Mouse (Mus musculus): ENCODE measurements at regions not wholly inside any gene's neighbourhood (a gene's known extent, or its start where the extent isn't known, plus 50 kb on each side); places are given as distances from the start of the nearest gene placed in this dataset.

DNA sequence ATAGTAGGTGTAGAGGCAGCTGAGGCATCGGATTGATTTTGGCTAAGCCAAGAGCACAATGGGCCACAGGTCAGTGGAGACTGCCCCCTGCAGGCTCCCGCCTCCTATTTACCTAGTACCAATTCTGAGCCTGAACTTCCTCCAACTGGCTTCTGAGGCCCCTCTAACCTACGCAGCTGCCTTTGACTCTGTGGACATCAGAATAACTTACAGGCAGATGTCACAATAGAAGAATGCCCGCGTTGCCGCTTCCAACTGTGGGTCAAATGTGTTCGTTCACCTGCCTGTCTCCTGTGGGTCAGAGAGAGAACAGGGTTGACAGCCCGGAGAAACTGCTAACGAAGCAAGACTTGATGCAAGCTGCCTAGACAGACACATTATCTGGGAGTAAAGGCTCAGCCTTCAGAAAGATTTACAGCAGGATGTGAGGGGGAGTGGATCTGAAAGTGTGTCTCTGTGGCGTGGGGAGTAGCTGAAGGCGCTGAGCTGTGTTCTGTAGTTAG is 153.2 kb downstream of the Gm10260 start:
- no peak for TF ChIP-seq POLR2AphosphoS2 (IDR thresholded peaks at IDR 0.05; ENCODE audit: low read length)
- no peak for TF ChIP-seq ZNF384 (IDR thresholded peaks at IDR 0.05; ENCODE audit: low read depth, low read length)
- peak; percentile 8 to 28 (median 23); a peak in 3 of 6 replicates for TF ChIP-seq CTCF (IDR thresholded peaks at IDR 0.05 in 2 of 3, conservative IDR thresholded peaks at IDR 0.05 in 1 of 3; ENCODE audit: control insufficient read depth in 1 of 3, insufficient read depth in 1 of 3, low read depth in 2 of 3, low read length in 3 of 3, poor library complexity in 1 of 3, severe bottlenecking in 1 of 3)
- no peak for TF ChIP-seq SIN3A (IDR thresholded peaks at IDR 0.05; ENCODE audit: low read length)

Data from MEL (cell line).